Mouse (Mus musculus) cortical plate, adult 2 months (tissue): ENCODE data around the gene Pde10a.

Experiments used
- CTCF ChIP-seq: fragments of 200-500 bp; IDR thresholded peaks from 2 replicates; pipeline ENCODE4 v1.5.1; 2011; ENCODE audit warnings: mild to moderate bottlenecking, control low read depth, low read length; ENCODE audit not compliant: insufficient read depth; ENCODE audit errors: extremely low read depth
- POLR2A ChIP-seq: fragments of 200-500 bp; IDR thresholded peaks from 2 replicates; pipeline ENCODE4 v1.6.1; 2011; ENCODE audit warnings: mild to moderate bottlenecking, low read length, control low read depth; ENCODE audit not compliant: insufficient read depth; ENCODE audit errors: extremely low read depth

- TF ChIP-seq CTCF (no peak), POLR2A (no peak)
Observed at GRCm38 (mm10) chr17:8791561-8791960, 266.4 kb downstream of the Pde10a start.
